Mouse (Mus musculus): ENCODE measurements around the gene Atcay.
"Not testable (repeated sequence)": the region's sequence is repeated elsewhere in the genome, so short reads cannot be mapped to it uniquely, and the experiment has no call there.

The Atcay gene

DNA sequence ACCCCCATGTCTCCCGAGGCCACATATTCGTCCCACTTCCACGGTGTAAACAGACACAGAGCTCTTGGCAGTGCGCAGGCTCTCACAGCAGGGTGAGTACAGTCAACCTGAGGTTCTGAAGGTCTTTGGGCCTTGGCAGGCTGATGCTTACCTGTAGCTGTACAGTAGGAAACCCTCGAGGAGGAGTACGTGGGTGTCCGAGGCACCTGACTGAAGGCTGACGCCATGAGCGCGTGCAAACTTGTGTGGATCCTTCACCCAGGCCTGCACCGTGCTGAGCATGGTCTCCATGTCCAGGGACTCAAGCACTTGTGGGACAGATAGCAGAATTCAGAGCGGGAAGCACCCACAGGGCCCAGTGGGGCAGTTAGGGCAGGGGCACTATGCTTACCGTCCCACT lies 30.5 kb downstream of the Atcay start:
- no peak for DNase-seq (ENCODE audit: low spot score)

DNA sequence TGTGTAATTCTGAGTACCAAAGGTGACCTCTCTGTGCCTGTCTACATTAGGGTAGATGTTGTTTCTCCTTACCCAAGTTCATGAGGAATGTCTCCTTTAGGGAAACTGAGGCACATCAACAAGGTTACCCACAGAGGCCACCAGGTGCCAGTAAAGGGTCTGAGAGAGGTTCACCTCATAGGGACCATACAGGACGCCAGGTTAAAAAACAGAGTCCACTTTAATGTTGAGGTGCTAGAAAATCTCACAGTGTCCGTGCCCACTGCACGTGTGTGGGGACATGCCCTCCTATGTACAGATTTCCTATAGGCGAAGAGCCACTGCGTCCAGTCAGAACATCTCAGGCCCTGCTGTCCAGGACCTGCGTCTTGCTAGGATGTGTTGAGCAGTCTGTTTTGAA lies 31.6 kb downstream of the Atcay start:
- DNase-seq (ENCODE audit: low spot score), result no peak

DNA sequence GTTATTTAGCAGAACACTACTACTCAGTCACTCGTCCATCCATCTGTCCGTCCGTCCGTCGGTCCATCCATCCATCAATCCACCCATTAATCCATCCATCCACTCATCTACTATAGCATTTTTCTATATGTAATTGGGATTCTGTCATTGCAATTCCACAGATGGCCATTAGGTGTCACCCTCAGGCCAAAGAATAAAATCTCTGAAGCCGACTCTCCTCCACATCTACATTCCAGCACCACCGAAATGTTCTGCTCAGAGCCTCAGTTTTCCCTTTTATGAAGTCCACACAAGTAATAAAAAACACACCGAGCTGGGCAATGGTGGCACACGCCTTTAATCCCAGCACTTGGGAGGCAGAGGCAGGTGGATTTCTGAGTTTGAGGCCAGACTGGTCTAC lies 32.4 kb downstream of the Atcay start:
- DNase-seq (ENCODE audit: low spot score), result no peak

DNA sequence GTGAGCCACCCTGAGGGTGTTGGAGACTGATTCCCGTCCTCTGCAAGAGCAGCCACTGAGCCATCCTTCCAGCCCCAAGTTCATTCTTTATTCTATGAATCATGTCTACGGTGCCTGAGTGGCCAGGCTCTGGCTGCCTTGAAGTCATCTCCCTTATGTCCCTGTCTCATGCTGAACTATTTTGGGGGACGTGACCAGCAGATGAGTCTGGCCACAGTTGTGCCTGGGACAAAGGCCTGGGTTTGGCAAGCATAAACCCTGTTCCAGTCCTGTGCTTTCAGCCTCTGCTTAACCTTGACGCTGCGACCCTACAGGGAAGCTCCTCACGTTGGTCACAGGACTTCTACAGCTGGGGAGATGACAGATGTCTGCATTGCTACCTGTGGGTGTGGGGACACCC lies 33.3 kb downstream of the Atcay start:
- no peak for DNase-seq (ENCODE audit: low spot score)

DNA sequence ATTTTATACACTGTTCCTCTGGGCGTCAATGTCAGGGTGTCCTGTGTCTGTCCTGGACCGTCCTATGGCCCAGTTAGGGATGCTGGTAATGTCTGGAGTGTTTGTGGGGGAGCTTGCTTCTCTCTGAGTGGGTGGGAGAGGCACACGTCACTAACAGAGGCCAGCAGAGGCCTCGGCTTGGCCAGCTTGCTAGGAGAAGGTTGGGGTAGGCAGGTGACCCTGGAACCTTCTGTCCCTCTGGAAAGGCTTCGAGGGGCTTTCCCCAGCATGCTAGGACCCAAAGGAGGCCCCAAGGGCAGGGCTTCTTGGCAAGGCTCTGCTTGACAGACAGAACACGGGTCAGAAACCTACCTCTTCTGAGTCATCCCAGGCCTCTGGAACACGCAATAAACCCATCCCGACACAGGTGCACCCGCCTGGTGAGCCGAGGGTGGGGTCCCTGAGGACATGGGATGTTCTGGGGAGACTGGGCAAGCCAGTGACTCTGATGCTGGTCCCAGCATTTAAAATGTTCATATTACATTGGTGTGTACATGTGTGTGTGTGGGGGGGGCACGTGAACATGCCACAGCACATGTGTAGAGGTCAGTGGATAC lies 34.1 kb downstream of the Atcay start:
- no peak for DNase-seq (ENCODE audit: low spot score)

DNA sequence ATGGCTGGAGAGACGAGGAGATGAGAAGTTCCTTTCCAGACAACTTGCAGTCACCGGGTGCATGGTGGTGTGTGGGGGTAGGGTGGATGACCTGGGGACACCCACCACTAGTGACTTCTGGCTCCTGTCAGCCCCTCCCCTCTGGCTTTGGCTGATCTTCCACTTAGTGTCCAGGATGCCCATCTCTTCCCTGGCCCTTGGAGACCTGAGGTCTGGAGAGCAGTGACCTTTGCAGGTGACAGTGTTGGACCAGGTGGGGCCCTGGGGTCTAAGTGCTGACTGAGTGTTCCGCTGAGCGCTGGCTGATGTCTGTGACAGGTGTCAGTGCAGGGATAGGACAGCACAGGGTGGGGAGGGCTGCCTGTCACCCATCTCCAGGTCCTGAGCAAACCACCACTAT lies 35.3 kb downstream of the Atcay start:
- DNase-seq (ENCODE audit: low spot score), result no peak

DNA sequence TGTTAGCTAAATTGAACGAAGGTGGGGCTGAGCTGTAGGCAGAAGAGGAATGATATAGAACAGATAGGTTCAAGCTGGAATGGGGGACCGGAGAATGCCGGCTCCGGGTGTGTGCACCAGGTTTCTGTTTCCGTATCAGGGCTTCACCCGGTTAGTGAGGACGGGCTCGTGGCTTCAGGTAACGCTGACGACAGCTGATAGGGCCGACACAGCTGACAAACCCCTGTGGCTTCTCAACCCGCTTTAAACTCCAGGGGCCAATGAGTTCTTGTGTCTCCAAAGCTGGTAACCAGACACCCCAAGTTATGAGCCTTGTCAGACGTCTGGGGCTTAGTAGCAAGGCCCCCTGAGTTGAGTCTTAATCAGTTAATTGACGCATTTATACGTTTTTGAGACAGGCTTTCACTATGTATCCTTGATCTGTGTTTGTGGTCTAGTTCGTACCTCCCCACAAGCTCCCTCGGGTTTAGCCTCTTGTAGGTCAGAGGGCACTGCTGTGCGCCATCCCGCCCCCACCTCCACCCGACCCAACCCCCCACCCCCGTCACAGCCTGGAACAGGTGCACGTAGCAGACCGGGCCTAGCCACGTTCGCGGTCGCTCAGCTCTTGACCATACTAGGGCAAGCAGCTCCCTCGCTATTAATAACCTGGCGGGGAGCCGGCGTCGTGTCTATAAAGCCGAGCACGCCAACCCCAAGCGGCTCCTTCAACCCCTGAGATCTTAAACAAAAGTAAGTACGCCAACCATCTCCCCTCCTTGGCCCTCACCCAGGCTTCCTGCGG lies 36.5 kb downstream of the Atcay start:
- DNase-seq (ENCODE audit: low spot score), result no peak

DNA sequence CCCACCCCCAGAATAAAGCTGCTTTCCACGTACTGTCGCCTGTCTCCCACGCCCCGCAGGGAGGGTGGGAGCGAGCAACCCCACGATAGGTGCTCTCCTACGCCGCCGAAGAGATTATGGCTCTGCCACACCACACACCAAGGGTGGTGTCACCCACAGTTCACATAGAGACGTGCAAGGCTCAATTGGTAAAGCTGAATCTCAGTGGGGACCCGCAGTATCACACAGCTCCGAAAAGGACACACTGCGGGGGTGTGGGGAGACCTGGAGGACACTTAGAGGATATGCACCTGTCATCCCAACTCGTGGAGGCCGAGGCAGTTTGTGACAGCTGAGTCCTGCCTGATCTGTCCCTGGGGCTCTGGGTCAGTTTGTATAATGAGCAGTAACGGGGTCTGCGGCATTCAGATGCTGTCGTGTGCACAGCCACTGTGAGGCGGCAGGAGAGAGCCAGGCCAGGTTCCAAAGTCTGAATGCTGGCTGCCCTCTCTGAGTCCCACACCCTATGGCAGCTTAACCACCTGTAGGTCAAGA lies 37.6 kb downstream of the Atcay start:
- DNase-seq (ENCODE audit: low spot score), result no peak

DNA sequence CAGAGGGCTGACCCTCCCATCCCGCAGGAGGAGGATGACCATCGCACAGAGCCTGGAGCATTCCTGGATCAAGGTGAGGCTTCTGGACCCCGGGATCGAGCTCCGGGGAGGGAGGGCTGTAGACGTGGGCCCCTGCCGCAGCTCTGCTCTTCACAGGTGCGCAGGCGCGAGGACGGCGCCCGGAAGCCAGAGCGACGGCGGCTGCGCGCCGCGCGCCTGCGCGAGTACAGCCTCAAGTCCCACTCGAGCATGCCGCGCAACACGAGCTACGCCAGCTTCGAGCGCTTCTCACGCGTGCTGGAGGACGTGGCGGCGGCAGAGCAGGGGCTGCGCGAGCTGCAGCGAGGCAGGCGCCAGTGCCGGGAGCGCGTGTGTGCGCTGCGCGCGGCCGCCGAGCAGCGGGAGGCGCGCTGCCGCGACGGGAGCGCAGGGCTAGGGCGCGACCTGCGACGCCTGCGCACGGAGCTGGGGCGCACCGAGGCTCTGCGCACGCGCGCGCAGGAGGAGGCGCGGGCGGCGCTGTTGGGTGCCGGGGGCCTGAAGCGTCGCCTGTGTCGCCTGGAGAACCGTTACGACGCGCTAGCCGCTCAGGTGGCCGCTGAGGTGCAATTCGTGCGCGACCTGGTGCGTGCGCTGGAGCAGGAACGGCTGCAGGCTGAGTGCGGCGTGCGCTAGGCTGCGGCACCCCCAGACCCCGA lies 38.2 kb downstream of the Atcay start:
- DNase-seq (ENCODE audit: low spot score), result no peak

DNA sequence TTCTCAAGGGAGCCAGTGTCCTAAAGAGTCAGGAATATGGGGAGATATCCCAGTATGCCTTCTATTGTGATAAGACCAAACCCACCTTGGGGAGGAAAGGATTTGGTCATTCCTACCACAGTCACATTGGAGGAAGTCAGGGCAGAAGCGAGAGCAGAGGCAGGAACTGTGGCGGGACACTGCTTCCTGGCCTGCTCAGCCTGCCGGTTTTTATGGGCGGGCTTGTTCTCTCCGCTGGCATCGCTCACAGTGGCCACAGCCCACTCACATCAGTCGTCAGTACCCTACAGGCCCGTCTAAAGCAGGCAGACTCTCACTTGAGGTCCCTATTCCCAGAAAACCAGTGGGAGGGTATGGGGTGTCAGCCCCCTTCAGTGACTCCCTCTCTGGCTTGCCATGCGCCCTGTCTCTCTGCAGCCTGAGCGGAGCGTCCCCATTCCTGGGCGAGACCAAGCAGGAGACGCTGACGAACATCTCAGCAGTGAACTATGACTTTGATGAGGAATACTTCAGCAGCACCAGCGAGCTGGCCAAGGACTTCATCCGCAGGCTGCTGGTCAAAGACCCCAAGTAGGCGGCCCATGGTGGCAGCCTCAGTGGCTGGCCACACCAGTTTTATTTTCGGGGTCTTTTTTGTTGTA lies 39.2 kb downstream of the Atcay start:
- no peak for DNase-seq (ENCODE audit: low spot score)

DNA sequence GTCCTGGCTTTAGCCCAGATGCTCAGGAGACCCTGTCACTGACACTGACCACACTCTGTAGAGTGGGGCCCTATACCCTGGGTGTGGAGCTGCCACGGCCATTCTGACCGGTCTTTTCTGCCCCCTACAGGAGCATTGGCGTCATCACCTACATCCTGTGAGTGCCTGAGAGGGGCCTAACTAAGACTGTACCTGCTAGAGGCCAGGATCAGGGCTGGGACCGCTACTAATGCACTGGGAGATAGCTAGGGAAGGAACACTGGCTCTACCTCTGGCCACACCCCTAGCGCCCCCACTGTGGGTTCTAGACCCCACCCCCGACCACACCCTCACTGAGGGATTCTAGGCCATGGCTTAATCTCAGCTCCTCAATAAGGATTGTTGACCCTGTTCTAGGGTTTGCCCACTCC lies 39.7 kb downstream of the Atcay start:
- no peak for DNase-seq (ENCODE audit: low spot score)

DNA sequence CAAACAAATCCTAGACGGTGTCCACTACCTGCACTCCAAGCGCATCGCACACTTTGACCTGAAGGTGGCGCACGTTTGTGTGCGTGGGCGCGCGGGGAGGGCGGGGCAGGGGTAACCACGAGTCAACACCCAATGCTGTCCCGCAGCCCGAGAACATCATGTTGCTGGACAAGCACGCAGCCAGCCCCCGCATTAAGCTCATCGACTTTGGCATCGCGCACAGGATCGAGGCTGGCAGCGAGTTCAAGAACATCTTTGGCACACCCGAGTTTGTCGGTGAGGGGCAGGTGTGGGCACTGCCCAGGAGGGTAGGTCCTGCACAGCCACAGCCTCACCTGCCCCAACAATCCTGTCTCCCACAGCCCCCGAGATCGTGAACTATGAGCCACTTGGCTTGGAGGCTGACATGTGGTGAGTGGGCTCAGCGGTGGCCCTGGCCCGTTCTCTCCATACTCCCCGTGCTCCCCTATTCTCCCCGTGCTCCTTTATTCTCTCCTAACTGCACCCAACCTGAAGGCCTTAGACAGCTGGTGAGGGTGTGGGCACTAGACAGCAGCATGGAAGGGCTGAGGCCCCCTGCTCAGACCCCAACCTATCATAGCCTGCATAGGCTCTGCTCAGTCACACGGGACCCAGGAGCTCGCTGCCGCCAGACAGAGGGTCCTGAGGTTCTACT lies 40.3 kb downstream of the Atcay start:
- DNase-seq (ENCODE audit: low spot score), result no peak

DNA sequence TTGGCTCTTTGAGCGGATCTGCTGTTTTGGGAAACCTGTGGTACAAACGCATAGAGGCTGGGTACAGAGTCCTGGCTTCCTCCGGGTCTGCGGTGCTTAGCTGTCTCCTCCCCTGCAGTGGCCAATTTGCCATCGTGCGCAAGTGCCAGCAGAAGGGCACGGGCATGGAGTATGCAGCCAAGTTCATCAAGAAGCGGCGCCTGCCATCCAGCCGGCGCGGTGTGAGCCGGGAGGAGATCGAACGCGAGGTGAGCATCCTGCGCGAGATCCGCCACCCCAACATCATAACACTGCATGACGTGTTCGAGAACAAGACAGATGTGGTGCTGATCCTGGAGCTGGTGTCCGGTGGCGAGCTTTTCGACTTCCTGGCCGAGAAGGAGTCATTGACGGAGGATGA lies 40.8 kb downstream of the Atcay start:
- no peak for DNase-seq (ENCODE audit: low spot score)

DNA sequence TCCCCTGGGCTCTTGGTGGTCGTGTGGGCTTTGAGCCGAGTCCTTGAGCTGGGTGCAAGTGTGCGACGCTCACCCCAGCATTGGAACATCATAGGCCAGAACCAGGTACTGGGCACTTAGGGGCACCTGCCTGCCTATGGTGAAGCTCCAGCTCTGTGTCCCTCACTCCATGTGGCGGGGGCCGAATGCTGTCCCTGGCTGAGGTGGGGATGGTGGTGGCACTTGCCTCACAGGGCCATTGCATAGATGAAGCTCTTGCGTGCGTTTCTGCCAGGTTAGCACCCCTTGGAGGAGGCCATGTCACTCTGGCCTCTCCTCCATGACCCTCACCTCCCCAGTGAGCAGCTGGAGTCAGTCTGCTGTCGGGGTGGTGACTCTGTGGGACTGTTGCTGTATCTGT lies 43.5 kb downstream of the Atcay start:
- DNase-seq (ENCODE audit: low spot score), result no peak

DNA sequence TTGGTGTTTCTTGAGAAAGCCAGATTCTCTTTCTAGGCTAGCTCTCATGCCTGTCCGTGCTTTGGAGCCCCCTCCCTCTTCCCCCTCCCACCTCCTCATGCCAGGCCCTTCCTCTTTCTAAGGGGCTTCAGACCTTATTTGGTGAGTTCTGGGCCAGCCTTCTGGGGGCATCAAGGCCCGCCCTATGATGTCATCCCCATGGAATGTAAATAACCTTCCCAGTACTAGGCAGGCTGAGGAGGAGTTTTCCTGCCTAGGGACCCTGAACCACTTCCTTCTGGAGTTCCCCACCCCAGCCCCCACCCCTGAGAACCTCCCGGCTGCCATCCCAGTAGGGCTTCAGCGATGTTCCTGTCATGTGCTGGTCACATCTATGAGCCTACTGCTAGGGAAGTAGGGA lies 45.9 kb downstream of the Atcay start:
- no peak for DNase-seq (ENCODE audit: low spot score)

DNA sequence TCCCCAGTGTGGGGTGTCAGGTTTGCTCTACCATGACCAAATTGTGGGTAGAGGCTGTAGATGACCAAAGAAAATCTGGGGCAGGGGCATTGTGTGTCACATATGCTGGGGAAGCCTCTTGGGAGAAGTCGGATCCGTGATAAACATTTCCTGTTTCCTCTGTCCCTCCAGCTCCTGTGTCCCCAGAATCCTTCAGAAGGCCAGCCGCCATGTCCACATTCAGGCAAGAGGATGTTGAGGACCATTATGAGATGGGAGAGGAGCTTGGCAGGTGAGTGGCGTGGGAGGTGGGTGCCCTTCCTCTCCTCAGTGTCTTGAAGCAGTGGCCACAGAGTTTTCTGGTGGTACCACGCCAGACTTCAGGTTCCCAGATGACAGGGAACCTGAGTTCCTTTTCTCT lies 46.8 kb downstream of the Atcay start, which contains the start of gene 4930442H23Rik:
Gene 4930442H23Rik, minus strand, starts transcription at position 45 of the 400 bp plus-strand sequence.
- DNase-seq (ENCODE audit: low spot score), result no peak

DNA sequence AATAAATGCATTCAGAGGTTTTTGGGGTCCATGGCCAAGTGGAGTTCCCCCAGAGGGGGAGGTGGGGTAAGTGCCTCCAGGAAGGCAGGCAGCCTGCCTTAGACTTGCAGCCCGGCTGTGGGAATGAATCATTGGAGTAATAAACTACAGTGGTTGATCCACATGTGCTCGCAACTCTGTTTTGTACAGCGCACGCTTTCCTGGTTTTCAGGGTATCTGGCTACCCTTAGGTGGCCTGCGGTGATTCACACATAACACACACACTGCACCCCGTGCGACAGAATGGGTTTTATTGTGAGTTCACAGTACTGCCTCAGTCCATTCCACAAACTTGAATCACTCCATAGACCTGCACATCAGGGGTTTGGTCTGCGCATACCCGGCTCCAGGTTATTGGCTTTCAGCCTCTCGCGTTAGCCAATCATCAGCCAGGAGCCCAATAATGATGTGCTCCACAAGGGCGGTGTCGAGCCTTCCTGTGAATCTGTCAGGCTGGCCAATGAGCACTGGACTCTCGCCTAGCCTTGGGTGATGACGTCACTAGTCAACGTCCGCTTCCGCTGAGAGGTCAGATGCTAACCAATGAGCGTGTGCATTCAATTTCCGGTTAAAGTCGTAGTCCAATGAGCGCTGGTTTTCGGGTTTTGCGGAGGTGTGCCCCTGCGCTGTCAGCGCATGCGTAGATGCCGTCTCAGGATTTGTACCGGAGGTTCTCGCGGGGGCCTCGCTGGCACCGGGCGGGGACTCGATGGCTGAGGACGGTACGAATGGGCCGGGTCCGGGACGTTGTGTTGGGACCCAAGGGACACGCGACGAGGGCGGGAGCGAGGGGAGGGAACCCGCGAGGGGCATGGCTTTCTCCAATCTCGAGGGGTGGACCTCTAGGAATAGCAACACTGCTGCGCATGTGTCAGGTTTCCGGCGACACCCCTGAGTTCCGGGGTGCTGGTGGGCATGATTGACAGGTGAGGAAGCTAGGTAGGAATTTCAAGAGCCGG lies 48.0 kb downstream of the Atcay start, which contains the start of gene Dapk3:
Gene Dapk3, plus strand, starts transcription at position 670 of the 998 bp plus-strand sequence.
- peak; percentile 92 for DNase-seq (ENCODE audit: low spot score)

DNA sequence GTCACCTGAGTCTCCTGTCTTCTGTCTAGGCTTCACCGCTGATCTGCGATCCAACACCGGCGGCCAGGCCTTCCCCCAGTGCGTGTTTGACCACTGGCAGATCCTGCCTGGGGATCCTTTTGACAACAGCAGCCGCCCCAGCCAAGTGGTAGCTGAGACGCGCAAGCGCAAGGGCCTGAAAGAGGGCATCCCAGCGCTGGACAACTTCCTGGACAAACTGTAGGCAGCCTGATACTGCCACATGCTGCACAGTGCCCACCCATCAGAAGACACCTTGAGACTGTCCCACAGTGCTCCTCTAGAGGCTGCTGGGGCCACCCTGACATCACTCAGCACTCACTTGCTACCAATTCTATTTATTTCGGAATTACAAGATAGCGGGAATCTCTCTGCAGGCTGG lies 48.8 kb downstream of the Atcay start:
- DNase-seq (ENCODE audit: low spot score), result not testable (repeated sequence)

DNA sequence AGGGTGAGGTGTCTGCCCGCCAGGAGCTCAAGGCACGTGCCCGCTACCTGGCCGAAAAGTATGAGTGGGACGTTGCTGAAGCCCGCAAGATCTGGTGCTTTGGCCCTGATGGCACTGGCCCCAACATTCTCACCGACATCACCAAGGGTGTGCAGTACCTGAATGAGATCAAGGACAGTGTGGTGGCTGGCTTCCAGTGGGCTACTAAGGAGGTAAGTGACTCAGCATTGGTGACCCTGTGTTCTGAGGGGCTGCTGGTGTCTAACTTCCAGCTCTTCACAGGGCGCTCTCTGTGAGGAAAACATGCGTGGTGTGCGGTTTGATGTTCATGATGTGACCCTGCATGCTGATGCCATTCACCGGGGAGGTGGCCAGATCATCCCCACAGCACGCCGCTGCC lies 49.7 kb downstream of the Atcay start:
- DNase-seq (ENCODE audit: low spot score), result no peak

Data from ovary, postnatal 14 days (tissue).